Mouse (Mus musculus): ENCODE measurements around the gene Rbfox1. TPM values are rescaled to one million over a fixed set of nuclear protein-coding genes. Genes with fewer than 3 reads are reported as not detected.

Gene Rbfox1
- polyA plus RNA-seq, 1 experiment from 2014 or later: 1.6 TPM

DNA sequence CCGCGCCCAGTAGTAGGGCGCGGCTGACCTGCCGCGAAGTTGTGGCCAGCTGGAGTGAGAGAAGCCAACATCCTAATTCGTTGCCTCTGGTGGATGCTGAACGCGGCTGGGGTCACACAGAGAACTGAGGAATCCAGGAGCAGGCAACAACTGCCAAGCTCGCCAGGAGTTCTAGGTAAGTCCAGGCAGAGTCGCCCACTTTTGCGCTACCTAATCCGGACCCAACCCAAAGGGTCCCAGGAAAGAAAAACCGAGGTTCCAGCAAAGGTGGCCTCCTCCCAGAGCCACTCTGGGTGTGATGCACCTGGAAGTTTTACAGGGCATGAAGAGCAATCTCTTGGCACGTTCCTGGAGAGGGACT lies 515 bp downstream of the Rbfox1 start:
- no peaks in the 10 kb centered on the region for H3K4me1 ChIP-seq (replicated peaks; ENCODE audit: control insufficient read depth, insufficient read depth, low read length)
- no peak overlapping the region for H3K9ac ChIP-seq (ENCODE audit: low read length)
- H3K9me3 ChIP-seq (ENCODE audit: control insufficient read depth, low read length): no peaks in the 10 kb centered on the region
- no peak overlapping the region for H3K4me2 ChIP-seq (ENCODE audit: low read depth, low read length)
- H3K27me3 ChIP-seq (ENCODE audit: control insufficient read depth, insufficient read depth, low read depth, low read length): peaks cover 24% of the 10 kb centered on the region
- no peak overlapping the region for H3K27ac ChIP-seq (ENCODE audit: low read length)
- H3K36me3 ChIP-seq (ENCODE audit: control insufficient read depth, insufficient read depth, low read length): no peaks in the 10 kb centered on the region
- ATAC-seq (ENCODE audit: low read depth): no peak
- H3K4me3 ChIP-seq (ENCODE audit: low read length): no peak overlapping the region
- WGBS: 5% methylated on average over 15 of the region's 15 CpGs

GRCm38 (mm10) chr16:5895564-5895963 lies 10.4 kb downstream of the Rbfox1 start:
- no peaks in the 10 kb centered on the region for H3K27me3 ChIP-seq (ENCODE audit: control insufficient read depth, insufficient read depth, low read depth, low read length)
- H3K9me3 ChIP-seq (ENCODE audit: control insufficient read depth, low read length): no peaks in the 10 kb centered on the region
- no peak overlapping the region for H3K4me2 ChIP-seq (ENCODE audit: low read depth, low read length)
- H3K4me1 ChIP-seq (replicated peaks; ENCODE audit: control insufficient read depth, insufficient read depth, low read length): no peaks in the 10 kb centered on the region
- no peak overlapping the region for H3K9ac ChIP-seq (ENCODE audit: low read length)
- WGBS: 50% methylated on average over 7 of the region's 7 CpGs
- no peak overlapping the region for H3K27ac ChIP-seq (ENCODE audit: low read length)
- H3K36me3 ChIP-seq (ENCODE audit: control insufficient read depth, insufficient read depth, low read length): no peaks in the 10 kb centered on the region
- no peak for ATAC-seq (ENCODE audit: low read depth)
- H3K4me3 ChIP-seq (ENCODE audit: low read length): no peak overlapping the region

- H3K9ac ChIP-seq (ENCODE audit: low read length): no peak overlapping the region
- no peak overlapping the region for H3K4me2 ChIP-seq (ENCODE audit: low read depth, low read length)
- H3K27me3 ChIP-seq (ENCODE audit: control insufficient read depth, insufficient read depth, low read depth, low read length): no peaks in the 10 kb centered on the region
- H3K9me3 ChIP-seq (ENCODE audit: control insufficient read depth, low read length): no peaks in the 10 kb centered on the region
- no peak overlapping the region for H3K27ac ChIP-seq (ENCODE audit: low read length)
- no peaks in the 10 kb centered on the region for H3K4me1 ChIP-seq (replicated peaks; ENCODE audit: control insufficient read depth, insufficient read depth, low read length)
- no peak for ATAC-seq (ENCODE audit: low read depth)
- no peak overlapping the region for H3K4me3 ChIP-seq (ENCODE audit: low read length)
- no peaks in the 10 kb centered on the region for H3K36me3 ChIP-seq (ENCODE audit: control insufficient read depth, insufficient read depth, low read length)
- 52% methylated on average over 2 of the region's 2 CpGs for WGBS
These were observed 13.2 kb downstream of the Rbfox1 start for GRCm38 (mm10) chr16:5898330-5898729.

DNA sequence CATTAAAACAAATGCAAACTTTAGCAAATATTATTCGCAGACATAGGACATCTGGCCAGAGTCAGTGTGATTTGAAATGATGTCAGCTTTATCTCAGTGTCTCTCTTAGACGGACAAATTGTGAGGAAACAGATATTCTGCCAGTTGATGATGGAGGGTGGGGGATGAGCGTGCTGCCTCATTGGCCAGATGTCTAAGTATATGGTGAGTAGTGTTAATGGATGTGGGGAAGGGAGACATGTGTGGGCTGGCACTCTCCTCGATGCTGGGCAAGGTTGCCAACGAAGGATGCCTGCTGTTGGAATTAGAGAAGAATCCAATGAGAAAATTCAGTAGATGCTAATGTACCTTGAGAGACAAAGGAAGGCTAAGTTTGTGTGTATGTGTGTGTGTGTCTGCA lies 25.6 kb downstream of the Rbfox1 start:
- Histone ChIP-seq H3K4me1 (replicated peaks; ENCODE audit: control insufficient read depth, insufficient read depth, low read length) (peaks cover 10% of the 10 kb centered on the region), H3K4me2 (ENCODE audit: low read depth, low read length) (no peak overlapping the region), H3K36me3 (ENCODE audit: control insufficient read depth, insufficient read depth, low read length) (no peaks in the 10 kb centered on the region), H3K27ac (ENCODE audit: low read length) (no peak overlapping the region), H3K9ac (ENCODE audit: low read length) (no peak overlapping the region), H3K27me3 (ENCODE audit: control insufficient read depth, insufficient read depth, low read depth, low read length) (no peaks in the 10 kb centered on the region), H3K9me3 (ENCODE audit: control insufficient read depth, low read length) (no peaks in the 10 kb centered on the region), H3K4me3 (ENCODE audit: low read length) (no peak overlapping the region)
- peak; percentile 52; the same call in 1 of the 2 replicates for ATAC-seq (ENCODE audit: low read depth)
- 40% methylated on average over 5 of the region's 5 CpGs for WGBS

- H3K4me1 ChIP-seq (replicated peaks; ENCODE audit: control insufficient read depth, insufficient read depth, low read length): peaks cover 10% of the 10 kb centered on the region
- H3K9ac ChIP-seq (ENCODE audit: low read length): no peak overlapping the region
- H3K27ac ChIP-seq (ENCODE audit: low read length): peak overlapping the region; percentile 43
- H3K36me3 ChIP-seq (ENCODE audit: control insufficient read depth, insufficient read depth, low read length): no peaks in the 10 kb centered on the region
- no peak overlapping the region for H3K4me3 ChIP-seq (ENCODE audit: low read length)
- peak; percentile 83 for ATAC-seq (ENCODE audit: low read depth)
- no peak overlapping the region for H3K4me2 ChIP-seq (ENCODE audit: low read depth, low read length)
- no peaks in the 10 kb centered on the region for H3K27me3 ChIP-seq (ENCODE audit: control insufficient read depth, insufficient read depth, low read depth, low read length)
- 24% methylated on average over 2 of the region's 2 CpGs for WGBS
- H3K9me3 ChIP-seq (ENCODE audit: control insufficient read depth, low read length): no peaks in the 10 kb centered on the region
These were observed 26.7 kb downstream of the Rbfox1 start for GRCm38 (mm10) chr16:5911880-5912327.

GRCm38 (mm10) chr16:5917937-5918336 lies 32.8 kb downstream of the Rbfox1 start:
- ATAC-seq (ENCODE audit: low read depth): no peak
- Histone ChIP-seq H3K9ac (ENCODE audit: low read length) (no peak overlapping the region), H3K9me3 (ENCODE audit: control insufficient read depth, low read length) (no peaks in the 10 kb centered on the region), H3K4me1 (replicated peaks; ENCODE audit: control insufficient read depth, insufficient read depth, low read length) (no peaks in the 10 kb centered on the region; the same call in 1 of the 2 replicates), H3K27ac (ENCODE audit: low read length) (no peak overlapping the region), H3K4me3 (ENCODE audit: low read length) (no peak overlapping the region), H3K36me3 (ENCODE audit: control insufficient read depth, insufficient read depth, low read length) (no peaks in the 10 kb centered on the region), H3K27me3 (ENCODE audit: control insufficient read depth, insufficient read depth, low read depth, low read length) (no peaks in the 10 kb centered on the region), H3K4me2 (ENCODE audit: low read depth, low read length) (no peak overlapping the region)

GRCm38 (mm10) chr16:5926986-5927385 lies 41.8 kb downstream of the Rbfox1 start:
- WGBS: 32% methylated on average over 1 of the region's 1 CpGs
- no peak overlapping the region for H3K4me2 ChIP-seq (ENCODE audit: low read depth, low read length)
- H3K27ac ChIP-seq (ENCODE audit: low read length): no peak overlapping the region
- H3K4me1 ChIP-seq (replicated peaks; ENCODE audit: control insufficient read depth, insufficient read depth, low read length): no peaks in the 10 kb centered on the region
- no peaks in the 10 kb centered on the region for H3K9me3 ChIP-seq (ENCODE audit: control insufficient read depth, low read length)
- ATAC-seq (ENCODE audit: low read depth): no peak
- no peak overlapping the region for H3K4me3 ChIP-seq (ENCODE audit: low read length)
- no peak overlapping the region for H3K9ac ChIP-seq (ENCODE audit: low read length)
- no peaks in the 10 kb centered on the region for H3K27me3 ChIP-seq (ENCODE audit: control insufficient read depth, insufficient read depth, low read depth, low read length)
- no peaks in the 10 kb centered on the region for H3K36me3 ChIP-seq (ENCODE audit: control insufficient read depth, insufficient read depth, low read length)

DNA sequence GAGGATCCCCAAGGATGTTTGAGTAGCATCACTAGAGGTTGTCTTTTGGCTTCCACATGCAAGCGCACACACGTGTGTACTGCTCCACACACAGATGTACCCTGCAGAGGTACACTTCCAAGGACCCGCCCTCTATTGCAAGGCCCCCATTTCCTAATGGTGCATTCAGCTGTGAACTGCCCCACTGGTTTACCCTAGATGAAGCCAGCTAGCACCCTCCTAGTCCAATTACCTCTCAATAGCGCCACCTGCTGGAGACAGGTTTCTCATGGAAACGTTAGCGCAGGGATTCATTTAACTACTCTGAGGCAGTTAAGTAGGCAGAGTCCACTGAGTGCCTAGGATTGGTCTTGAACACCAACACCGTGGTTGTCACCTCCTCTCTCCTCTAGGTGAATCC lies 46.5 kb downstream of the Rbfox1 start:
- 27% methylated on average over 7 of the region's 7 CpGs for WGBS
- 0 out of 2 replicates have a peak, but pooled peaks have one; percentile 31 for ATAC-seq (ENCODE audit: low read depth)
- Histone ChIP-seq H3K27me3 (ENCODE audit: control insufficient read depth, insufficient read depth, low read depth, low read length) (no peaks in the 10 kb centered on the region), H3K9ac (ENCODE audit: low read length) (no peak overlapping the region), H3K9me3 (ENCODE audit: control insufficient read depth, low read length) (no peaks in the 10 kb centered on the region), H3K4me1 (replicated peaks; ENCODE audit: control insufficient read depth, insufficient read depth, low read length) (no peaks in the 10 kb centered on the region), H3K4me2 (ENCODE audit: low read depth, low read length) (no peak overlapping the region), H3K4me3 (ENCODE audit: low read length) (no peak overlapping the region), H3K36me3 (ENCODE audit: control insufficient read depth, insufficient read depth, low read length) (no peaks in the 10 kb centered on the region), H3K27ac (ENCODE audit: low read length) (no peak overlapping the region)

GRCm38 (mm10) chr16:5940016-5940415 lies 54.9 kb downstream of the Rbfox1 start:
- ATAC-seq (ENCODE audit: low read depth): no peak
- H3K4me1 ChIP-seq (replicated peaks; ENCODE audit: control insufficient read depth, insufficient read depth, low read length): no peaks in the 10 kb centered on the region
- no peak overlapping the region for H3K9ac ChIP-seq (ENCODE audit: low read length)
- no peak overlapping the region for H3K4me2 ChIP-seq (ENCODE audit: low read depth, low read length)
- H3K4me3 ChIP-seq (ENCODE audit: low read length): no peak overlapping the region
- no peak overlapping the region for H3K27ac ChIP-seq (ENCODE audit: low read length)
- H3K36me3 ChIP-seq (ENCODE audit: control insufficient read depth, insufficient read depth, low read length): no peaks in the 10 kb centered on the region
- H3K27me3 ChIP-seq (ENCODE audit: control insufficient read depth, insufficient read depth, low read depth, low read length): no peaks in the 10 kb centered on the region
- H3K9me3 ChIP-seq (ENCODE audit: control insufficient read depth, low read length): no peaks in the 10 kb centered on the region
- WGBS: 51% methylated on average over 4 of the region's 4 CpGs

DNA sequence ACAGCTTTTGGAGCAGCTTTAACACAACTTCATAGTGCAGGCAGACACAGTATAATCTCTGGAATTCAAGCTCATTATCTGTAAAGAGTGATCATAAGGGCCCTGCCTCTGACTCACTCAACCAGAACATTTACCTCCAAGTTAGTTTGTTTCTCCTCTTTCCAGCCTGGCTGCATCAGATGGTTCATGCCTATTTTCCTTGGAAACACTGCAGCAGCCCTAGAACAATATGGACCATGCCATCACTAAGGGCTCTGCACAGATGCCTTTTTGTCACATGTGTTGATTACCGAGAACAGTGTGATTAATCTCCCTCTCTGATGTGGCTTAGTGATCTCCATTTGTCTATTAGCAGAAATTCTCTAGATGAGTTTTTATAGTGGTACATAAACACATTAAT lies 60.5 kb downstream of the Rbfox1 start:
- no peak for ATAC-seq (ENCODE audit: low read depth)
- no peaks in the 10 kb centered on the region for H3K36me3 ChIP-seq (ENCODE audit: control insufficient read depth, insufficient read depth, low read length)
- H3K4me1 ChIP-seq (replicated peaks; ENCODE audit: control insufficient read depth, insufficient read depth, low read length): no peaks in the 10 kb centered on the region
- H3K4me3 ChIP-seq (ENCODE audit: low read length): no peak overlapping the region
- no peak overlapping the region for H3K27ac ChIP-seq (ENCODE audit: low read length)
- no peaks in the 10 kb centered on the region for H3K9me3 ChIP-seq (ENCODE audit: control insufficient read depth, low read length)
- WGBS: 60% methylated on average over 1 of the region's 1 CpGs
- H3K4me2 ChIP-seq (ENCODE audit: low read depth, low read length): no peak overlapping the region
- no peaks in the 10 kb centered on the region for H3K27me3 ChIP-seq (ENCODE audit: control insufficient read depth, insufficient read depth, low read depth, low read length)
- no peak overlapping the region for H3K9ac ChIP-seq (ENCODE audit: low read length)

Measured in lung, embryonic 16.5 days (tissue).